Mouse (Mus musculus): Measurements from ENCODE around the gene Tjap1.

Gene Tjap1

GRCm38 (mm10) chr17:46283911-46284310, 1.1 kb upstream of the Tjap1 start:
- no peak for DNase-seq (ENCODE audit: low read depth, low spot score)

GRCm38 (mm10) chr17:46283140-46283539, 314 bp upstream of the Tjap1 start:
- no peak for DNase-seq (ENCODE audit: low read depth, low spot score)

GRCm38 (mm10) chr17:46278011-46278765, 4.6 kb downstream of the Tjap1 start:
- DNase-seq (ENCODE audit: low read depth, low spot score): no peak

- peak; percentile 53 for DNase-seq (ENCODE audit: low read depth, low spot score)
Observed at GRCm38 (mm10) chr17:46277586-46277985, 5.2 kb downstream of the Tjap1 start.

GRCm38 (mm10) chr17:46275506-46275905, 7.3 kb downstream of the Tjap1 start:
- DNase-seq (ENCODE audit: low read depth, low spot score): no peak

DNA sequence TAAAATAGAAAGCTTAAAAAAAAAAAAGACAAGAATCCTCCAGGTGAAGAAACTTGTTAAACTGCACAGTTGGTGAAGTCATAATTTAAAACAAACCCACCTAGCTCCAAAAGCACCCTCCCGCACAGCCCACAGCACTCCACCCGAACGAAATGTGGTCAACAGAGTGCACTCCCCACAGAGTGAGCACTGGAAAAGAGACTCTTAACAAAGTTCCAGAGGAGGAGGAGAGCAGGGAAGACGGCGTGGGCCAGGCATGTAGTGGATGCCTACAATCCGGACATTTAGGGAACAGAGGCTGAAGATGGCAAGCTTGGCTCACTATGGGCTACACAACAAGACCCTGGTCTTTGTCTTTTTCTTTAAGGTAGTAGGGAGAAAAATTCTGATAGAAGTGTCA, 7.8 kb downstream of the Tjap1 start:
- no peak for DNase-seq (ENCODE audit: low read depth, low spot score)

DNA sequence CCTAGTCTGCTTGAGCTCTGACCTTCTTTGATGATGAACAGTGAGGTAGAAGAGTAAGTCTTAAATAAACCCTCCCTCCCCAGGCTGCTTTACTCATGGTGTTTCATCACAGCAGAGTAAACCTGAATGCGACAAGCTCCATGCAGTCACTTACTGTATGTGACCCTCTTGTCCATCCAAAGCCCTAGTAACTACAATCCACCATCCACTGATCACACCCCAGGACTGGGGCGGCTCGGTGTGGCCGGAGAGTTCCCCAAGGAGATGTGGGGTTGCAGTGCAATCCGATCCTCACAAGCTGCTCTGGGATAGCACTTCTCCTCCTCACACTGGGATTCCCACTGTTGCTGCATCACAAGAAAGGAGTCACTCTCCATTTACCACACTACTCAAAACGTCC, 8.4 kb downstream of the Tjap1 start:
- no peak for DNase-seq (ENCODE audit: low read depth, low spot score)

- DNase-seq (ENCODE audit: low read depth, low spot score): peak; percentile 42
Observed at GRCm38 (mm10) chr17:46273803-46274236, 9.0 kb downstream of the Tjap1 start.

GRCm38 (mm10) chr17:46272675-46273074, 10.2 kb downstream of the Tjap1 start:
- no peak for DNase-seq (ENCODE audit: low read depth, low spot score)

DNA sequence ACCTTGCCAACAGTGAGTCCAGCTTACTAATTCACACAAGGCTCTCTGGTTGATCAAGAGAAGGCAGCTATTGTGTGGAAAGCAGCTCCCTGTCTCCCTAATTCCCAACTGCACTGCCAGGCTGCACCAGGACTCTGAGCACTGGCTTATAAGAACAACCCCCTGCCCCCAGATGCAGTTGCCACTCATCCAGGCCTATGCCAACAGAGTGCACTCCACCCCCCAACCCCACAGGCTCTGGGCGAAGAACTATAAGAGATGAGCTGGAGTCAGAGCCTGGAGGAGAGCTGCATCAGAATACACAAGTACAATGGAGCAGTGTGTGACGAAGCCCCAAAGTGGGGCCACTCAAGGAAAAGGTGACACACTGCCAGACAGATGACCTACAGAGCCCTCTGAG, 10.8 kb downstream of the Tjap1 start:
- no peak for DNase-seq (ENCODE audit: low read depth, low spot score)

DNA sequence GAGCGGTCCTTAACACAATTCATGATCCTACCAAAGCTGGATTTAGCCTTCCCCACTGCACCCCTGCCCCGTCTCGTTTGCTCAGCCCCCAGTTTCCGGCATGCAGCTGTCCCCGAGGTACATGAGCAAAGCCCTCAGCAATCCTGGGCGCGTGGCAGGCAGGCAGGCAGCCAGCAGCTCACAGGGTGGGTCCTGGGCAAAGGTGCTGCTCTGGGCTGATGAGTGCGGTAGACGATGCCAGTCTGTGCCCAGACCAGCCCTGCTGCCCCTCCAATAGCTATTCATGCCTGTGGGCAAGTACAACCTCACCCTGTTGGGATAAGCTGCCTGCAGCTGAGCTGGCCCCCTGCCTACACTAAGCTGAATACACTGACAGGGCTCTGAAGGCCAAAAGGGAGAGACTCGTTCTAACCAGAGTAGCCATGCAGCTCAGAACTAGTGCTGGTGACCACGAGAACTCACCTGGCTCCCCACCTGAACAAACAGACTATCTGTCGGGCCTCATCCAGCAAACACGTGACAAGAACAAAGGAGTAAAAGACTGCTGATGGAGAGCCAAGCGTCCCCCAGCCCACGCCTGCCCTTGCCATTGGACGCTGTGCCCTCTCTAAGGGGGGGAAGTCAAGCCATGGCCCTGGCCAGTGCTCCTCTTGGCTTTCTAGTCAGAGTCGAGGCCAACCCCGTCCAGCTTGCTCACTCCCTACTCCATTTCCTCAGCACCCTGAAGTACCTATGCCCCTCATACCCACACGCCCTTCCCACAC, 12.9 kb downstream of the Tjap1 start:
- DNase-seq (ENCODE audit: low read depth, low spot score): peak; percentile 41

DNA sequence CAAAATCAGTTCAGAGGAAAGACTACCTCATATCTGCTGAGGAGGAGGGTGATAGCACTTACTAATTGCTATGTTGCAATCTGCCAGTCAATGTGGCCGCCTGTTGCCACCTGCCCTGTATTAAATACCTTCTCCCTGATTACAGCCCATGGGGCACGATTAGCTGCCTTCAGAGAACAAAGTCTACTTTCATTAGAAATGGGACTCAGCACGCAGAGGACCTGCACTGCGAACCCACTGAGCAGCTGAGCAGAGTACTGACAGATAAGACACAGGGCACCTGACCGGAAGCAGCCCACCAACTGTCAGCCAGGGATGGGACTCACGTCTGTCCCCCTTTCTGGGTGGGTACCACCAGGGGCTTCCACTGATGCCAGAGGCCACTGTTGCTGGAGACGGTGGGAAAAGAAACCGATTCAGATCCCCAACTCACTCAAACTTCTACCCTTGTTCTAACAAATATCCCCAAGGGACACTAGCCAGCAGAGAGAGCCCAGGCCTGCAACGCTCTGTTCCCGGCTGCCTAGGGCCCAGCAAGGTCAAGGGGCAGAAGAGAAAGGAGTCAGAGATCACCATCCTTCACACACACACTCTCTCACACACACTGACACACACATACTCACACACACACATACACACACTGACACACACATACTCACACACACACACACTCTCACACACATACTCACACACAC, 14.7 kb downstream of the Tjap1 start:
- DNase-seq (ENCODE audit: low read depth, low spot score): no peak

GRCm38 (mm10) chr17:46267511-46267910, 15.3 kb downstream of the Tjap1 start:
- no peak for DNase-seq (ENCODE audit: low read depth, low spot score)

GRCm38 (mm10) chr17:46266986-46267385, 15.8 kb downstream of the Tjap1 start:
- DNase-seq (ENCODE audit: low read depth, low spot score): no peak

DNA sequence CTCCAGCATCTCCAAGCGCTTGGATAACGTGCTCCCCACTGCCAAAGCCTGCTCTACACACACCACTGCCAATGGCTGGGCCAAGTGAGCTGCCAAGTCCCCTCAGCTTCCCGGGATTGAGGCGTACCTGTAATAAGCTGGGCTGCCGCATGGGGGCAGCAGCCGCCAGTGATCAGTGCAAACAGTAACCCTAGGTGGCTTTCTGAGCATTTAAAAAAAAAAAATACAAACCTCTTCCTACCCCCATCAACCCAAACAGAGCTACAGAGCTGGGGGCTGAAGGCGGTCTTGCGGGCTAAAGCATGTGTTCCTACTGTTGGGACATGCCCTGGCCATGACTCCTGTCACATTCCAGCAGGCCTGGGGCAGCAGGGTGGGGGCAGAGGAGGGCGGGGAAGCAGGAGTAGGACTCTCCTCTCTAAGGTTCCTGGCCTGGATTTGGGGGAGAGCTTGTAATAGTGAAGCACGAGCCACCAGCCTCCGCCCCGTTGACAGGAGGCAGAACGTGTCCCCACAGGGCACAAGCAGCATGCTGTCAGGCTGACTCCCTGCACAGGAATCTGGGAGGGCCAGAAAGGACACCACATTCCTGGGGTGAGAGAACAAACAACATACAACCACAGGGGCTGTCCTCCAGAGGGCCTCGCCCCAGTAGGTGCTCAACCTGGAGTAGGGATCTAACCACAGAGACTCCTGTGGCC, 16.8 kb downstream of the Tjap1 start:
- DNase-seq (ENCODE audit: low read depth, low spot score): peak; percentile 78

DNA sequence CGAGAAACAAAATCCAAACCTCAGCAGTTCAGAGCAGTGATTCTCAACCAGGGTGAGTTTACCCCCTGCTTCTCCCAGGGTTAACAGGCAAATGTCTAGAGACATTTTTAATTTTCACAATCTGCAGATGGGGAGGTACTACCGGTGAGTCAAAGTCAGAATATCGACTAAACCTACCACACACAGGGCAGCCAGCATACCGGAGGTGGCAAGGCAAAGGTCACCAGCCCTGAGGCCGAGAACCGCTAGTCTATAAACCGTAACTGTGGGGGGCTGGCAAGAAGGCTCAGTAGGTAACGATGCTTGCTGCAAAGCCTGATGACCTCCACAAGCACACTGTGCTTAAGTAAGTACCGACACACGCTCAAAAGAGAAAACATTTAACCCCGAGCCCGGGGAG, 17.3 kb downstream of the Tjap1 start:
- DNase-seq (ENCODE audit: low read depth, low spot score): no peak

GRCm38 (mm10) chr17:46262201-46262694, 20.6 kb downstream of the Tjap1 start:
- DNase-seq (ENCODE audit: low read depth, low spot score): no peak

GRCm38 (mm10) chr17:46259675-46260074, 23.2 kb downstream of the Tjap1 start:
- DNase-seq (ENCODE audit: low read depth, low spot score): no peak

DNA sequence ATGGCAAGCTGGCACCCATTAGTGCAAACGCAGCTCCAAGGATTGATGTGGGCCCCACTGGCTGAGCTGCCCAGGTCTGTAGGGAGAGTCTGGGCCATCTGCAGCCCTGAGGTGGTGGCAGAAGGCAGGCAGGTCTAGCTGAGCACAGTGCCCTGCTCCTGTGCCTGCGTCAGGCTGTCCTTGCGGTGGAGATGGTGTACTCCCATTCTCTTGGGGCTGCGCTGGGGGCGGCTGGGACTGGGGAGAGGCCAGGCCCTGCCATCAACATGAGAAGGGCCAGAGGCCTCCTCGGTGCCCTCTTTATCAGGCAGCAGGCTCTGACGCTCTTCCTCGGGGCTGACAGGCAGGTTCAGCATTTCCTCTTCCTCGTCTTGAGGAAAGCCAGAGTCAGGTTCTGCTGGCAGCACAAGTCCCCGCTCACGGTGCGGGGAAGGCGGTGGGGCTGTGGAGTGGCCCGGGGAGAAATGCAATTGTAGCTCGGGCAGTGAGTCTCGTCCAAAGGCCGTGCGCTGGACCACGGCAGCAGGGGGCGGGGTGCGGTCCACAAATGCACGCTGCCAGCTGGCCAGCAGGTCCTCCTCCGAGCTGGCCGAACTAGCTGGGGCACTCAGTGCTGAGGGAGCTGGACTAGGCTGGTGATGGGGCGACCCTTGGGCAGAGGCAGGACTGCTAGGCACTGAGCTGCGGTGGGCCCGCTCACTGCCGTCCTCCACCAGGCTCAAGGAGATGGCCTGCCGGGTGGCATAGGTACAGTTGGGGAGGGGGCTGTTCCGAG, 24.4 kb downstream of the Tjap1 start:
- DNase-seq (ENCODE audit: low read depth, low spot score): no peak

GRCm38 (mm10) chr17:46255147-46255546, 27.7 kb downstream of the Tjap1 start:
- DNase-seq (ENCODE audit: low read depth, low spot score): no peak

DNA sequence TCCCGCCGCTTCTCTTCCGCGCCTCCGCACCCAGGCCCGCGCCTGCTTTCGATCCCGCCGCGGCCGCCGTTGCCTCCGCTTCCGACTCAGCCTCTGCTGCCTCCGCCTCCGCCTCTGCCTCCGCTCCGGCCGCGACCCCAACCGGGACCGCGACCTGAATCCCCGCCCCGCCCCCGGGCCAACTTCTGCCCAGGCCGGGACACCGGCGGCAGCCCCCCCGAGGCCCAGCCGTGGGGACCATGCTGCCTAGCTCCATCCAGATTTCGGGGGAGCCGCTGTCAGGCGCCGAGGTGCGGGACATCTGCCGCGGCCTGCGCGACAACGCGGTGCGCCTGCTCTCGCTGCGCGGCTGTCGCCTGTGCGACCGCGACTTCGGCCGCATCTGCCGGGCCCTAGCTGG, 28.7 kb downstream of the Tjap1 start:
- no peak for DNase-seq (ENCODE audit: low read depth, low spot score)
